Mouse (Mus musculus): ENCODE measurements around the gene Yy1. TPM values are rescaled to one million over a fixed set of nuclear protein-coding genes. Genes with fewer than 3 reads are reported as not detected.

Gene Yy1
- polyA plus RNA-seq, 2 experiments = 7.9 to 11.8 TPM

DNA sequence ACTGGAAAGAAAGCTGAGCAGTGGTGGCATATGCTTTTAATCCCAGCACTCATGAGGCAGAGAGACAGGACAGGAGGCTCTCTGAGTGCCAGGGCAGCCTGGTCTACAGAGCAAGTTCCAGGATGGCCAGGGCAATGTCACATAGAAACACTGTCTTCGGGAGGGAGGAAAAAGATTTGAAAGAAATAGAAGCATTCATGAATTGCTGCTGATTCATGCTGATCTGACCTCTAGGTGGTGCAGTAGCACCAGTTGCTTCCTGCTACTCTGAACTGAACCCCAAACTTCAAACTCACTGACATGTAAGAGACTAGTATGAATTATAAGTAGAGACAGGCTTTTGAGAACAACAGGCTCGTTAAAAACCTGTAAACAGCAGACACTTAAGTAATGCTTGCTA lies 18.4 kb downstream of the Yy1 start:
- Histone ChIP-seq H3K27ac (no peak overlapping the region), H3K4me3 (ENCODE audit: insufficient read depth in 1 of 2, low read depth in 2 of 2, low read length in 2 of 2) (no peak overlapping the region), H3K4me2 (ENCODE audit: low read depth) (no peak overlapping the region), H3K9me3 (ENCODE audit: control insufficient read depth, low read length) (no peaks in the 10 kb centered on the region), H3K36me3 (replicated peaks; ENCODE audit: control insufficient read depth, insufficient read depth, low read depth) (peaks cover 27% of the 10 kb centered on the region), H3K4me1 (replicated peaks; ENCODE audit: control insufficient read depth in 2 of 2, insufficient read depth in 2 of 2, low read length in 1 of 2) (peaks cover 0 to 12% of the 10 kb centered on the region in 2 experiments; a peak in 2 of 4 replicates), H3K27me3 (ENCODE audit: control insufficient read depth, insufficient read depth, low read length) (no peaks in the 10 kb centered on the region), H3K9ac (replicated peaks) (no peak overlapping the region)
- ATAC-seq (ENCODE audit: insufficient read depth) = peak; percentile 38; the same call in 1 of the 2 replicates
- WGBS (ENCODE audit: insufficient replicate concordance) = 30% methylated on average over 2 of the region's 2 CpGs
- DNase-seq (ENCODE audit: low read depth in 3 of 3, low spot score in 3 of 3) = peak in 1 of 3 experiments; percentile 20
- TF ChIP-seq CTCF (IDR thresholded peaks at IDR 0.05; ENCODE audit: low read depth) (peak; percentile 73), EP300 (IDR thresholded peaks at IDR 0.05; ENCODE audit: low read depth) (no peak)

DNA sequence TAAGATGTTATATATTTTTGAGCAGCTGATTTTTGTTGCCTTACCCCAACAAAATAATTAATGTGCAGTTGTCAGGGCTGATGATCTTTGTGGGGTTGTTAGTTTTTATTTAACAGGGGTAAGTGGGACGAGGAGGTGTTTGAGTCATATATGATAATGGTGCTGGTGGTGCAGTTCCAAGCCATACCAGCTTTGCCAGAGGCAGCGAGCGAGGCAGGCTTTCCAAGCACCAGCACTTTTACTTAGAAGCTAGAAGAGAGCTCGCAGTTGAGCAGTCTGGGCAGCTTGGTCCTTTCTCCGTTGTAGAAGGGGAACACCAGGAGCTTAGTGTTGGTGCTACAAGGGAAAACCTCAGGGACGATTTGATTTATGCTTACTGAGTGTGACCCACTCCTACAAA lies 19.7 kb downstream of the Yy1 start:
- Histone ChIP-seq H3K27ac (no peak overlapping the region), H3K4me2 (ENCODE audit: low read depth) (no peak overlapping the region), H3K27me3 (ENCODE audit: control insufficient read depth, insufficient read depth, low read length) (no peaks in the 10 kb centered on the region), H3K4me3 (ENCODE audit: insufficient read depth in 1 of 2, low read depth in 2 of 2, low read length in 2 of 2) (no peak overlapping the region), H3K9me3 (ENCODE audit: control insufficient read depth, low read length) (no peaks in the 10 kb centered on the region), H3K4me1 (replicated peaks; ENCODE audit: control insufficient read depth in 2 of 2, insufficient read depth in 2 of 2, low read length in 1 of 2) (peaks cover 0 to 12% of the 10 kb centered on the region in 2 experiments; a peak in 2 of 4 replicates), H3K9ac (replicated peaks) (no peak overlapping the region), H3K36me3 (replicated peaks; ENCODE audit: control insufficient read depth, insufficient read depth, low read depth) (peaks cover 35% of the 10 kb centered on the region)
- ATAC-seq (ENCODE audit: insufficient read depth) = no peak
- no peak for DNase-seq (ENCODE audit: low read depth in 3 of 3, low spot score in 3 of 3)
- TF ChIP-seq CTCF (IDR thresholded peaks at IDR 0.05; ENCODE audit: low read depth) = no peak
- TF ChIP-seq EP300 (IDR thresholded peaks at IDR 0.05; ENCODE audit: low read depth) = no peak
- 86% methylated on average over 6 of the region's 6 CpGs for WGBS (ENCODE audit: insufficient replicate concordance)

DNA sequence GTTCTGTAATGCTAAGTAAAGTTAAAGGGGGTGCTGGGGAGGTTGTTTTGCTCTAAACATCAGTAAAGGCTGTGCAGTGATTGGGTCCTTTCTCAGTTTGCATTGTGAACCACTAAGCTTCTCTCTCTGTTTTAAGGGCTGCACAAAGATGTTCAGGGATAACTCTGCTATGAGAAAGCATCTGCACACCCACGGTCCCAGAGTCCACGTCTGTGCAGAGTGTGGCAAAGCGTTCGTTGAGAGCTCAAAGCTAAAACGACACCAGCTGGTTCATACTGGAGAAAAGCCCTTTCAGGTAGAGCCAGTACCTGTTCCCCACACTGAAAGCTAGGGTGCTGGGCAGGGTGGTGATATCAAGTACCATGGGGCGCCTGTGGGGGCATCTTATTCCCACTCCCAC lies 21.7 kb downstream of the Yy1 start:
- H3K4me3 ChIP-seq (ENCODE audit: insufficient read depth in 1 of 2, low read depth in 2 of 2, low read length in 2 of 2) = no peak overlapping the region
- peaks cover 37% of the 10 kb centered on the region for H3K36me3 ChIP-seq (replicated peaks; ENCODE audit: control insufficient read depth, insufficient read depth, low read depth)
- H3K4me2 ChIP-seq (ENCODE audit: low read depth) = no peak overlapping the region
- WGBS (ENCODE audit: insufficient replicate concordance) = 85% methylated on average over 6 of the region's 6 CpGs
- ATAC-seq (ENCODE audit: insufficient read depth) (no peak), DNase-seq (ENCODE audit: low read depth in 3 of 3, low spot score in 3 of 3) (no peak)
- no peaks in the 10 kb centered on the region for H3K27me3 ChIP-seq (ENCODE audit: control insufficient read depth, insufficient read depth, low read length)
- H3K27ac ChIP-seq = no peak overlapping the region
- H3K9ac ChIP-seq (replicated peaks) = no peak overlapping the region
- peaks cover 0 to 10% of the 10 kb centered on the region in 2 experiments; a peak in 2 of 4 replicates for H3K4me1 ChIP-seq (replicated peaks; ENCODE audit: control insufficient read depth in 2 of 2, insufficient read depth in 2 of 2, low read length in 1 of 2)
- no peaks in the 10 kb centered on the region for H3K9me3 ChIP-seq (ENCODE audit: control insufficient read depth, low read length)
- TF ChIP-seq EP300 (IDR thresholded peaks at IDR 0.05; ENCODE audit: low read depth) = no peak
- TF ChIP-seq CTCF (IDR thresholded peaks at IDR 0.05; ENCODE audit: low read depth) = no peak

DNA sequence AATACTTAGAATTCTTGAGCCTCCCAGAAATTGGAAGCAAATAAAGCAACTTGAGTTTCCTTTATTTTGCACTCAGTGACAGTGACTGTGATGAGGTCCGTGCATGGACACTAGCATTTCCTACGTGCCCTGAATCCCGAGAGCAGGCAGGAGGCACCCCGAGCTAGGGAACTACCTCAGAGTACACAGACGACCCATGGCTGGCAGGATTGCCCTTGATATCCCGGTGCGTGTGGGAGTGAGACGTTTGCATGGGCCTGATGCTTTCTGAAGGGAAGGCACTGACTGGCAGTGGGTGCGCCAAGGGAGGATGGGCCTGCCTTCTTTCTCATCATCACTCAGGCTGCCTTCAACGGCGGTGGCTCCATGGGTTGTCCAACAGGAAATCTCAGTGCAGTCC lies 23.8 kb downstream of the Yy1 start:
- Histone ChIP-seq H3K9me3 (ENCODE audit: control insufficient read depth, low read length) (no peaks in the 10 kb centered on the region), H3K4me3 (ENCODE audit: insufficient read depth in 1 of 2, low read depth in 2 of 2, low read length in 2 of 2) (no peak overlapping the region), H3K4me2 (ENCODE audit: low read depth) (no peak overlapping the region), H3K4me1 (replicated peaks; ENCODE audit: control insufficient read depth in 2 of 2, insufficient read depth in 2 of 2, low read length in 1 of 2) (peaks cover 0 to under 1% of the 10 kb centered on the region in 2 experiments; a peak in 1 of 4 replicates), H3K36me3 (replicated peaks; ENCODE audit: control insufficient read depth, insufficient read depth, low read depth) (peaks cover 37% of the 10 kb centered on the region), H3K9ac (replicated peaks) (no peak overlapping the region), H3K27me3 (ENCODE audit: control insufficient read depth, insufficient read depth, low read length) (no peaks in the 10 kb centered on the region), H3K27ac (no peak overlapping the region)
- TF ChIP-seq CTCF (IDR thresholded peaks at IDR 0.05; ENCODE audit: low read depth) = no peak
- TF ChIP-seq EP300 (IDR thresholded peaks at IDR 0.05; ENCODE audit: low read depth) = no peak
- 79% methylated on average over 11 of the region's 11 CpGs for WGBS (ENCODE audit: insufficient replicate concordance)
- DNase-seq (ENCODE audit: low read depth in 3 of 3, low spot score in 3 of 3) (no peak), ATAC-seq (ENCODE audit: insufficient read depth) (no peak)

DNA sequence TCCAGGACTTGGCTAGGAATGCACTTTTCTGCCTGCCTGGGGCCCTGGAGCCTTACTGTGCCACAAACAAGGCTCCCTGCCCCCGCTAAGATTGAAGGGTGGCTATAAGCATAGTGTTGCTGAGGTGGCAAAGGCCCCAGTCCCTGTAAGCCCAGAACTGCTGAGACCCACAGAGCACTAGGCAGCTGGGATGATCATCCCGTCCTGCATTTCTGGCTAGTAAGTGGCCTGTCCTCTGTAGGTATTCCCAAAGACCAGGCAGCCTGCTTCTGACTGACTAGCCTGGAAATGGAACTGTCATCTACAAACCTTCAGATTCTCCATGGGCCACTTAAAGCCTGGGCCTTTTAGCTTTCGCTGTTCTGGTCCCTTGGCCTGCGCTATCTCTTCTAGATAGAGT lies 27.7 kb downstream of the Yy1 start:
- ATAC-seq (ENCODE audit: insufficient read depth) (no peak), DNase-seq (ENCODE audit: low read depth in 3 of 3, low spot score in 3 of 3) (no peak)
- Histone ChIP-seq H3K36me3 (replicated peaks; ENCODE audit: control insufficient read depth, insufficient read depth, low read depth) (peaks cover 18% of the 10 kb centered on the region), H3K9me3 (ENCODE audit: control insufficient read depth, low read length) (no peaks in the 10 kb centered on the region), H3K9ac (replicated peaks) (no peak overlapping the region), H3K27ac (no peak overlapping the region), H3K4me1 (replicated peaks; ENCODE audit: control insufficient read depth in 2 of 2, insufficient read depth in 2 of 2, low read length in 1 of 2) (no peaks in the 10 kb centered on the region), H3K4me3 (ENCODE audit: insufficient read depth in 1 of 2, low read depth in 2 of 2, low read length in 2 of 2) (no peak overlapping the region), H3K4me2 (ENCODE audit: low read depth) (no peak overlapping the region), H3K27me3 (ENCODE audit: control insufficient read depth, insufficient read depth, low read length) (no peaks in the 10 kb centered on the region)
- no peak for TF ChIP-seq CTCF (IDR thresholded peaks at IDR 0.05; ENCODE audit: low read depth)
- no peak for TF ChIP-seq EP300 (IDR thresholded peaks at IDR 0.05; ENCODE audit: low read depth)
- WGBS (ENCODE audit: insufficient replicate concordance) = 85% methylated on average over 4 of the region's 4 CpGs
